Mouse (Mus musculus) liver, adult 2 months (tissue): Measurements from ENCODE around the gene Rrp7a.

Source experiments
- CTCF ChIP-seq: fragments of 200-500 bp; IDR thresholded peaks from 2 replicates; pipeline ENCODE4 v1.5.1; 2011; ENCODE audit warnings: low read depth, low read length, control low read depth
- POLR2A ChIP-seq: fragments of 200-500 bp; IDR thresholded peaks from 2 replicates; pipeline ENCODE4 v1.6.1; 2011; ENCODE audit warnings: low read length, control low read depth; ENCODE audit not compliant: insufficient read depth; ENCODE audit errors: extremely low read depth

DNA sequence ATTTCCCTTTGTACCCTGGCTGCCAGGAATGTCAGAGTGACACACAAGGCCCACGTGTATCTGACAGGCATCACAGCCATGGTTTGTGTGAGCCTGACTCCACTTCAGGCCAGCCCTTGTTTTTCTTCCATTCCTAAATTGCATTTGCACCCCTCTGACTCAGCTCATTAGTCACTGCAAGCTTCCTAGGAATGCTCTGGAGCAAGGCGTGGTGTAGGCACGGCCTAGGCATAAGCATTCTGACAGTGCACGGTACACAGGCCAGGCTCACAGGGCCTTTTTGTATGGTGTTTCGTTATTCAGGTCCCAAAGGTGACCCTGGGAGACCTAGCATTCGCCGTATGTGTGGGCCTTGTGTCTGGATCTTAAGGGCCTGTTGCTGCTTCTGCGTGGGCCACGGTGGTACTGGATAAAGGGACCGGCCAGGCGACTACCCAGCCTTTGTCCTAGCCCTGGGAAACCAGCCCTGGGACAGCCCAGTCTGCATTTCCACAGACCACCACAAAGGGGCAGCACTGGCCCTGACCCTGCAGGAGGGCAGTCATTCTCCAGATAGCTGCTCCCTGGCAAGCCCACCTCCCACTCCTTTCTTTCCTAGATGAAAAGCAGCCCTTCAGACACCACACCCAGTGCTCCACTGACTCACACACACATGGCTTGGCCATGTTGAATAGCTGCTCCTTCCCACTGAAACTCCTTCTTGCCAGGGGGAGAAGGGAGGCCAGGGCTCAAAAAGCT, 34.5 kb upstream of the Rrp7a start:
- TF ChIP-seq CTCF (peak; percentile 96), POLR2A (no peak)
